Mouse (Mus musculus) stomach, embryonic 14.5 days (tissue): Measurements from ENCODE around the gene Pfn2. TPM values are rescaled to one million over a fixed set of nuclear protein-coding genes. Genes with fewer than 3 reads are reported as not detected.
A peak's percentile ranks its signal among the peaks of the same experiment; 100 is the strongest.

ENCODE experiments used
- ATAC-seq: fragments of 200-750 bp; cut with Nextera tagmentation; 2 replicates; pipeline ENCODE4 v1.8.0; 2017; ENCODE audit warnings: low read depth, moderate TSS enrichment; ENCODE audit not compliant: insufficient number of reproducible peaks, insufficient read depth, low FRiP score
- H3K27ac ChIP-seq: fragments of 300-500 bp; sonication (generic); 2 replicates; pipeline ENCODE4 v1.5.1; 2014; ENCODE audit warnings: mild to moderate bottlenecking, low read length, moderate library complexity, mixed read lengths
- H3K27me3 ChIP-seq: fragments of 300-500 bp; sonication (generic); 2 replicates; pipeline ENCODE4 v1.6.1; 2014; ENCODE audit warnings: low read length, control low read depth, mixed read lengths; ENCODE audit not compliant: control insufficient read depth, insufficient read depth
- H3K36me3 ChIP-seq: fragments of 300-500 bp; sonication (generic); 2 replicates; pipeline ENCODE4 v1.6.1; 2014; ENCODE audit warnings: mild to moderate bottlenecking, control low read depth, low read length, moderate library complexity, mixed read lengths; ENCODE audit not compliant: control insufficient read depth, insufficient read depth
- H3K4me1 ChIP-seq: fragments of 300-500 bp; sonication (generic); 2 replicates; pipeline ENCODE4 v1.6.1; 2014; ENCODE audit warnings: low read length, control low read depth, mixed read lengths; ENCODE audit not compliant: control insufficient read depth, insufficient read depth
- H3K4me2 ChIP-seq: fragments of 300-500 bp; sonication (generic); replicated peaks from 2 replicates; pipeline ENCODE4 v1.6.1; 2014; ENCODE audit warnings: low read depth, low read length, control low read depth
- H3K4me3 ChIP-seq: fragments of 300-500 bp; sonication (generic); 2 replicates; pipeline ENCODE4 v1.5.1; 2014; ENCODE audit warnings: low read depth, low read length, control low read depth
- H3K9ac ChIP-seq: fragments of 300-500 bp; sonication (generic); replicated peaks from 2 replicates; pipeline ENCODE4 v1.6.1; 2014; ENCODE audit warnings: low read depth, mild to moderate bottlenecking, control low read depth, low read length, moderate library complexity, mixed read lengths
- H3K9me3 ChIP-seq: fragments of 300-500 bp; sonication (generic); 2 replicates; pipeline ENCODE4 v1.6.1; 2016; ENCODE audit warnings: low read depth, low read length, control low read depth; ENCODE audit not compliant: control insufficient read depth
- WGBS: fragments of 180-500 bp; shearing (Covaris S2); extraction: QIAGEN DNeasy Blood & Tissue Kit; methylation state at CpG from one replicate; pipeline ENCODE4 v1.1.7; 2014; 5-methylcytosine and 5-hydroxymethylcytosine counted together
- polyA plus RNA-seq: library from polyadenylated mRNA; unstranded; fragments of >200 nt; fragmentation: Nextera tagmentation; extraction: Ambion mirVana; gene quantifications from 2 replicates; pipeline ENCODE4 v1.2.1, GENCODE M21; 2014

The Pfn2 gene
- polyA plus RNA-seq: 105 TPM in 2 replicates

GRCm38 (mm10) chr3:57847760-57848185 lies at the start of gene Pfn2:
TSS of gene Pfn2 (minus strand) at chr3:57848079.
- Histone ChIP-seq H3K4me3 (peak within 1 kb of the TSS; percentile 96), H3K4me1 (peaks cover 7% of the 10 kb centered on the region; the same call in 1 of the 2 replicates), H3K4me2 (peak within 1 kb of the TSS; percentile 63), H3K27ac (peak within 1 kb of the TSS; percentile 92), H3K36me3 (peaks cover 8% of the 10 kb centered on the region; the same call in 1 of the 2 replicates), H3K9ac (peak within 1 kb of the TSS; percentile 76), H3K9me3 (no peaks in the 10 kb centered on the region), H3K27me3 (no peaks in the 10 kb centered on the region)
- under 1% methylated on average over 33 of the region's 52 CpGs for WGBS
- ATAC-seq: peak; percentile 85

- Histone ChIP-seq H3K36me3 (no peaks in the 10 kb centered on the region), H3K4me3 (no peak overlapping the region), H3K27ac (no peak overlapping the region), H3K27me3 (no peaks in the 10 kb centered on the region), H3K4me2 (no peak overlapping the region), H3K9ac (no peak overlapping the region), H3K4me1 (no peaks in the 10 kb centered on the region), H3K9me3 (no peaks in the 10 kb centered on the region)
- WGBS: 82% methylated on average over 3 of the region's 3 CpGs
- ATAC-seq: no peak
Measured at GRCm38 (mm10) chr3:57882945-57883344, 35.1 kb upstream of the Pfn2 start.

GRCm38 (mm10) chr3:57846912-57847759 lies 743 bp downstream of the Pfn2 start:
- WGBS: under 1% methylated on average over 77 of the region's 104 CpGs
- Histone ChIP-seq H3K27me3 (no peaks in the 10 kb centered on the region), H3K4me3 (peak overlapping the region; percentile 96), H3K4me2 (peak overlapping the region; percentile 63), H3K27ac (peak overlapping the region; percentile 92), H3K4me1 (peaks cover 7% of the 10 kb centered on the region; the same call in 1 of the 2 replicates), H3K9me3 (no peaks in the 10 kb centered on the region), H3K36me3 (peaks cover 14% of the 10 kb centered on the region; the same call in 1 of the 2 replicates), H3K9ac (peak overlapping the region; percentile 76)
- peak; percentile 88 for ATAC-seq

GRCm38 (mm10) chr3:57846662-57846911 lies 1.3 kb downstream of the Pfn2 start:
- peak overlapping the region; percentile 96 for H3K4me3 ChIP-seq
- peaks cover 16% of the 10 kb centered on the region; the same call in 1 of the 2 replicates for H3K36me3 ChIP-seq
- H3K9ac ChIP-seq: peak overlapping the region; percentile 76
- H3K27ac ChIP-seq: peak overlapping the region; percentile 92
- no peaks in the 10 kb centered on the region for H3K9me3 ChIP-seq
- peaks cover 7% of the 10 kb centered on the region; the same call in 1 of the 2 replicates for H3K4me1 ChIP-seq
- WGBS: 0% methylated on average over 9 of the region's 9 CpGs
- ATAC-seq: no peak
- H3K27me3 ChIP-seq: no peaks in the 10 kb centered on the region
- H3K4me2 ChIP-seq: peak overlapping the region; percentile 63

GRCm38 (mm10) chr3:57845786-57846661 lies 1.9 kb downstream of the Pfn2 start:
- Histone ChIP-seq H3K4me2 (peak overlapping the region; percentile 63), H3K9me3 (no peaks in the 10 kb centered on the region), H3K4me1 (peaks cover 7% of the 10 kb centered on the region; the same call in 1 of the 2 replicates), H3K27me3 (no peaks in the 10 kb centered on the region), H3K27ac (no peak overlapping the region), H3K36me3 (peaks cover 20% of the 10 kb centered on the region; the same call in 1 of the 2 replicates), H3K9ac (peak overlapping the region; percentile 76; the same call in 1 of the 2 replicates), H3K4me3 (peak overlapping the region; percentile 96)
- no peak for ATAC-seq
- 17% methylated on average over 11 of the region's 11 CpGs for WGBS

- ATAC-seq: no peak
- Histone ChIP-seq H3K9me3 (no peaks in the 10 kb centered on the region), H3K9ac (no peak overlapping the region), H3K27me3 (no peaks in the 10 kb centered on the region), H3K36me3 (peaks cover 20% of the 10 kb centered on the region; the same call in 1 of the 2 replicates), H3K4me1 (peaks cover 7% of the 10 kb centered on the region; the same call in 1 of the 2 replicates), H3K4me3 (no peak overlapping the region), H3K4me2 (no peak overlapping the region), H3K27ac (no peak overlapping the region)
Measured at GRCm38 (mm10) chr3:57843775-57844174, 4.1 kb downstream of the Pfn2 start.

GRCm38 (mm10) chr3:57836911-57837310 lies 11.0 kb downstream of the Pfn2 start:
- peaks cover 10% of the 10 kb centered on the region for H3K36me3 ChIP-seq
- no peaks in the 10 kb centered on the region for H3K4me1 ChIP-seq
- no peaks in the 10 kb centered on the region for H3K27me3 ChIP-seq
- H3K4me2 ChIP-seq: no peak overlapping the region
- no peak overlapping the region for H3K4me3 ChIP-seq
- H3K9ac ChIP-seq: no peak overlapping the region
- 89% methylated on average over 4 of the region's 4 CpGs for WGBS
- no peak overlapping the region for H3K27ac ChIP-seq
- no peak for ATAC-seq
- H3K9me3 ChIP-seq: no peaks in the 10 kb centered on the region

- H3K9me3 ChIP-seq: no peaks in the 10 kb centered on the region
- WGBS: 90% methylated on average over 11 of the region's 11 CpGs
- no peak for ATAC-seq
Measured at GRCm38 (mm10) chr3:57833585-57833984, 14.3 kb downstream of the Pfn2 start.

More at GRCm38 (mm10) chr3:57833585-57833984, 14.3 kb downstream of the Pfn2 start:
- H3K27me3 ChIP-seq: no peaks in the 10 kb centered on the region
- no peak overlapping the region for H3K4me2 ChIP-seq
- peaks cover 4% of the 10 kb centered on the region for H3K36me3 ChIP-seq
- H3K9ac ChIP-seq: no peak overlapping the region
- H3K4me1 ChIP-seq: no peaks in the 10 kb centered on the region
- H3K4me3 ChIP-seq: no peak overlapping the region
- H3K27ac ChIP-seq: no peak overlapping the region
